ENCODE assay signal across 34 mouse cellular contexts in genomic region chr17:14172184-14172583, GRCm38 (mm10). TPM values are rescaled to one million over a fixed set of nuclear protein-coding genes. Genes with fewer than 3 reads are reported as not detected.
DNase-seq lines count a peak whose midpoint lies in the region; ATAC-seq and TF ChIP-seq lines count a peak whose summit lies in the region.
"Had no signal": no experiment of that assay in that cellular context is flagged by ENCODE, and none has a peak within 500 bp of the region (broad histone marks: within the 10 kb centered on the region; RNA-seq: fewer than 3 reads in every experiment).

No protein-coding gene starts in this region.

- H3K4me2 ChIP-seq in intestine, embryonic 14.5 days (ENCODE audit: low read length) = 0 out of 2 replicates have a peak overlapping the region, but pooled peaks have one; percentile 6
- no peak overlapping the region for H3K4me2 ChIP-seq in intestine, embryonic 16.5 days (ENCODE audit: low read depth, low read length)
- H3K4me2 ChIP-seq: heart, embryonic 11.5 days; hindbrain, embryonic 14.5 days; limb, embryonic 12.5 days; liver, embryonic 15.5 days; lung, embryonic 15.5 days; midbrain, embryonic 15.5 days had no signal

- H3K9me3 ChIP-seq in intestine, embryonic 14.5 days (ENCODE audit: control insufficient read depth, low read length) = no peaks in the 10 kb centered on the region
- no peaks in the 10 kb centered on the region for H3K9me3 ChIP-seq in intestine, embryonic 16.5 days (ENCODE audit: control insufficient read depth, low read length)
- H3K9me3 ChIP-seq in megakaryocyte, embryonic 14.5 days = no peaks in the 10 kb centered on the region
- no peaks in the 10 kb centered on the region for H3K9me3 ChIP-seq in embryonic facial prominence, embryonic 10.5 days
- H3K9me3 ChIP-seq: limb, embryonic 12.5 days; liver, embryonic 15.5 days; lung, embryonic 15.5 days; midbrain, embryonic 15.5 days had no signal

- peaks cover 41% of the 10 kb centered on the region for H3K4me1 ChIP-seq in intestine, embryonic 14.5 days (replicated peaks; ENCODE audit: control insufficient read depth, insufficient read depth, low read length)
- peaks cover 48% of the 10 kb centered on the region for H3K4me1 ChIP-seq in intestine, embryonic 16.5 days (ENCODE audit: control insufficient read depth, insufficient read depth, low read length)
- peaks cover 53% of the 10 kb centered on the region for H3K4me1 ChIP-seq in megakaryocyte, embryonic 14.5 days
- peaks cover 61% of the 10 kb centered on the region for H3K4me1 ChIP-seq in embryonic facial prominence, embryonic 10.5 days

- WGBS in intestine, embryonic 14.5 days = 33% methylated on average over 3 of the region's 3 CpGs
- WGBS in intestine, embryonic 16.5 days = 47% methylated on average over 3 of the region's 3 CpGs
- 66% methylated on average over 3 of the region's 3 CpGs for WGBS in embryonic facial prominence, embryonic 10.5 days

- H3K4me3 ChIP-seq in intestine, embryonic 14.5 days (ENCODE audit: low read depth, low read length) = no peak overlapping the region
- no peak overlapping the region for H3K4me3 ChIP-seq in intestine, embryonic 16.5 days (ENCODE audit: low read length)
- H3K4me3 ChIP-seq in megakaryocyte, embryonic 14.5 days (replicated peaks) = peak overlapping the region; percentile 18
- H3K4me3 ChIP-seq in embryonic facial prominence, embryonic 10.5 days = no peak overlapping the region
- no peak overlapping the region for H3K4me3 ChIP-seq in gastrocnemius, adult 2 months
- H3K4me3 ChIP-seq: erythroblast, embryonic 14.5 days; layer of hippocampus, adult 2 months; left cerebral cortex, adult 2 months; limb, embryonic 12.5 days; liver, embryonic 15.5 days; lung, embryonic 15.5 days; midbrain, embryonic 15.5 days had no signal

- intact Hi-C loops in gastrocnemius, adult 2 months (cut with DNase I) = no loop called here

- no peak for TF ChIP-seq CTCF in gastrocnemius, adult 2 months (IDR thresholded peaks at IDR 0.05)

- H3K27ac ChIP-seq in intestine, embryonic 14.5 days (ENCODE audit: low read depth) = no peak overlapping the region
- no peak overlapping the region for H3K27ac ChIP-seq in intestine, embryonic 16.5 days (ENCODE audit: low read length)
- H3K27ac ChIP-seq in embryonic facial prominence, embryonic 10.5 days (replicated peaks) = 0 out of 2 replicates have a peak overlapping the region, but pooled peaks have one; percentile 24
- no peak overlapping the region for H3K27ac ChIP-seq in gastrocnemius, adult 2 months
- H3K27ac ChIP-seq: hindbrain, embryonic 14.5 days; layer of hippocampus, adult 2 months; limb, embryonic 12.5 days; liver, embryonic 15.5 days; lung, embryonic 15.5 days; midbrain, embryonic 15.5 days had no signal

- H3K9ac ChIP-seq in intestine, embryonic 14.5 days (ENCODE audit: low read length) = no peak overlapping the region
- H3K9ac ChIP-seq in intestine, embryonic 16.5 days (ENCODE audit: low read depth, low read length) = no peak overlapping the region
- H3K9ac ChIP-seq: hindbrain, embryonic 14.5 days; limb, embryonic 12.5 days; liver, embryonic 15.5 days; lung, embryonic 15.5 days; midbrain, embryonic 15.5 days had no signal

- no peaks in the 10 kb centered on the region for H3K36me3 ChIP-seq in intestine, embryonic 14.5 days (ENCODE audit: control insufficient read depth, insufficient read depth, low read length)
- no peaks in the 10 kb centered on the region for H3K36me3 ChIP-seq in intestine, embryonic 16.5 days (ENCODE audit: control insufficient read depth, insufficient read depth, low read length)
- no peaks in the 10 kb centered on the region for H3K36me3 ChIP-seq in megakaryocyte, embryonic 14.5 days (replicated peaks; ENCODE audit: low read length)
- no peaks in the 10 kb centered on the region for H3K36me3 ChIP-seq in embryonic facial prominence, embryonic 10.5 days (replicated peaks)
- H3K36me3 ChIP-seq: limb, embryonic 12.5 days; liver, embryonic 15.5 days; lung, embryonic 15.5 days; midbrain, embryonic 15.5 days had no signal

- DNase-seq in intestine, embryonic 14.5 days (ENCODE audit: low spot score) = no peak
- DNase-seq in 3134 (ENCODE audit: extremely low read depth, insufficient read length, low spot score) = peak; percentile 29
- DNase-seq in embryonic facial prominence, embryonic 10.5 days (ENCODE audit: low spot score) = no peak
- DNase-seq in gastrocnemius, adult 2 months = no peak
- DNase-seq: adrenal gland, adult 2 months; adrenal gland, postnatal 36 days; B cell, adult 2 months; cerebellum, adult 18-20 months; cerebellum, postnatal 10 days; gastrocnemius, postnatal 10 days; kidney, adult 18-20 months; kidney, postnatal 36 days; lung, postnatal 36 days; right cerebral cortex, adult 18-20 months; spleen, adult 18-20 months had no signal

- H3K27me3 ChIP-seq in intestine, embryonic 14.5 days (replicated peaks; ENCODE audit: control insufficient read depth, insufficient read depth, low read length) = no peaks in the 10 kb centered on the region
- H3K27me3 ChIP-seq in intestine, embryonic 16.5 days (replicated peaks; ENCODE audit: control insufficient read depth, insufficient read depth, low read length) = no peaks in the 10 kb centered on the region
- no peaks in the 10 kb centered on the region for H3K27me3 ChIP-seq in megakaryocyte, embryonic 14.5 days (replicated peaks)
- peaks cover 5% of the 10 kb centered on the region for H3K27me3 ChIP-seq in embryonic facial prominence, embryonic 10.5 days (replicated peaks; ENCODE audit: low read depth, poor library complexity, severe bottlenecking)
- H3K27me3 ChIP-seq: limb, embryonic 12.5 days; liver, embryonic 15.5 days; lung, embryonic 15.5 days; midbrain, embryonic 15.5 days had no signal

- no peak for ATAC-seq in intestine, embryonic 14.5 days (replicated peaks; ENCODE audit: low FRiP score, low TSS enrichment, low read depth)
- ATAC-seq in intestine, embryonic 16.5 days = no peak
- no peak for ATAC-seq in megakaryocyte, adult 5-6 weeks (ENCODE audit: poor library complexity, severe bottlenecking)
- ATAC-seq: forebrain, embryonic 16.5 days; midbrain, embryonic 15.5 days had no signal

RNA-seq across cellular contexts. Expression of gene Dact2, which starts 31.9 kb away (rescaled TPM):
- polyA plus RNA-seq in intestine, embryonic 14.5 days (2014; fragmentation: Nextera tagmentation; extraction: Ambion mirVana) = 10.4 and 10.8 TPM in 2 replicates
- polyA plus RNA-seq in intestine, embryonic 16.5 days (2015; fragmentation: Nextera tagmentation; extraction: Ambion mirVana) = 4.5 and 5.1 TPM in 2 replicates
- polyA plus RNA-seq in megakaryocyte, embryonic 14.5 days (2012; ENCODE audit: insufficient read depth, low replicate concordance) = 0.19 TPM in 1 of 2 replicates, not detected in the other
- not detected in 2 replicates for total RNA-seq in megakaryocyte, adult 5-6 weeks (2015)
- total RNA-seq in megakaryocyte, adult 5-6 weeks (2017) = not detected in 2 replicates
- polyA plus RNA-seq in embryonic facial prominence, embryonic 10.5 days (2016; fragmentation: Nextera tagmentation; extraction: Ambion mirVana) = 0.60 and 0.73 TPM in 2 replicates
- total RNA-seq in gastrocnemius, adult 2 months (2021) = 1 to 10 TPM; 2.3 to 2.7 TPM
- total RNA-seq: common myeloid progenitor, adult 5-6 weeks; granulocyte monocyte progenitor cell, adult 5-6 weeks; hematopoietic stem cell, adult 5-6 weeks; megakaryocyte-erythroid progenitor cell, adult 5-6 weeks; neutrophil, adult 5-6 weeks had no signal
- polyA plus RNA-seq: activated CD4-positive, CD25-positive, alpha-beta regulatory T cell, adult 4 months; erythroblast, embryonic 14.5 days had no signal
